Mouse (Mus musculus) c-Kit-positive CD71-negative TER-119-negative erythroid progenitor cells, embryonic 14.5 days (primary cell): ENCODE data around the gene Dlgap5.
"Not testable (repeated sequence)": the region's sequence is repeated elsewhere in the genome, so short reads cannot be mapped to it uniquely, and the experiment has no call there.

Source experiments
- DNase-seq: peaks from one replicate; pipeline ENCODE4 v3.0.0-alpha.2; 2013; ENCODE audit warnings: low read depth

Gene Dlgap5

GRCm38 (mm10) chr14:47417775-47418665 lies at the start of gene Dlgap5:
TSS of gene Dlgap5 (minus strand) at chr14:47418407.
- peak; percentile 96 for DNase-seq

- no peak for DNase-seq
Measured at GRCm38 (mm10) chr14:47465468-47466175, 47.4 kb upstream of the Dlgap5 start.

GRCm38 (mm10) chr14:47464426-47464825 lies 46.2 kb upstream of the Dlgap5 start:
- no peak for DNase-seq

GRCm38 (mm10) chr14:47462877-47463460 lies 44.8 kb upstream of the Dlgap5 start:
- DNase-seq, result no peak

- DNase-seq, result no peak
Measured at GRCm38 (mm10) chr14:47462453-47462852, 44.2 kb upstream of the Dlgap5 start.

- no peak for DNase-seq
Measured at GRCm38 (mm10) chr14:47461997-47462396, 43.8 kb upstream of the Dlgap5 start.

GRCm38 (mm10) chr14:47459556-47459955 lies 41.3 kb upstream of the Dlgap5 start:
- DNase-seq, result no peak

- DNase-seq, result not testable (repeated sequence)
Measured at GRCm38 (mm10) chr14:47450121-47450520, 31.9 kb upstream of the Dlgap5 start, which contains the start of gene Fbxo34. TSS of gene Fbxo34 (plus strand) at chr14:47450421.

GRCm38 (mm10) chr14:47445331-47446095 lies 27.3 kb upstream of the Dlgap5 start:
- no peak for DNase-seq

GRCm38 (mm10) chr14:47444907-47445306 lies 26.7 kb upstream of the Dlgap5 start:
- no peak for DNase-seq

GRCm38 (mm10) chr14:47438947-47439346 lies 20.7 kb upstream of the Dlgap5 start:
- DNase-seq, result no peak

- no peak for DNase-seq
Measured at GRCm38 (mm10) chr14:47432987-47433386, 14.8 kb upstream of the Dlgap5 start.

GRCm38 (mm10) chr14:47422466-47422865 lies 4.3 kb upstream of the Dlgap5 start:
- no peak for DNase-seq

- no peak for DNase-seq
Measured at GRCm38 (mm10) chr14:47421606-47422005, 3.4 kb upstream of the Dlgap5 start.

- no peak for DNase-seq
Measured at GRCm38 (mm10) chr14:47419723-47420276, 1.6 kb upstream of the Dlgap5 start.

- no peak for DNase-seq
Measured at GRCm38 (mm10) chr14:47419034-47419625, 923 bp upstream of the Dlgap5 start.

GRCm38 (mm10) chr14:47418666-47418991 lies 422 bp upstream of the Dlgap5 start:
- no peak for DNase-seq

GRCm38 (mm10) chr14:47417346-47417745 lies 861 bp downstream of the Dlgap5 start:
- no peak for DNase-seq

GRCm38 (mm10) chr14:47406000-47406399 lies 12.2 kb downstream of the Dlgap5 start:
- DNase-seq, result no peak

- DNase-seq, result no peak
Measured at GRCm38 (mm10) chr14:47402735-47403134, 15.5 kb downstream of the Dlgap5 start.

- peak; percentile 74 for DNase-seq
Measured at GRCm38 (mm10) chr14:47396165-47396652, 22.0 kb downstream of the Dlgap5 start.
